In the genomic region with DNA sequence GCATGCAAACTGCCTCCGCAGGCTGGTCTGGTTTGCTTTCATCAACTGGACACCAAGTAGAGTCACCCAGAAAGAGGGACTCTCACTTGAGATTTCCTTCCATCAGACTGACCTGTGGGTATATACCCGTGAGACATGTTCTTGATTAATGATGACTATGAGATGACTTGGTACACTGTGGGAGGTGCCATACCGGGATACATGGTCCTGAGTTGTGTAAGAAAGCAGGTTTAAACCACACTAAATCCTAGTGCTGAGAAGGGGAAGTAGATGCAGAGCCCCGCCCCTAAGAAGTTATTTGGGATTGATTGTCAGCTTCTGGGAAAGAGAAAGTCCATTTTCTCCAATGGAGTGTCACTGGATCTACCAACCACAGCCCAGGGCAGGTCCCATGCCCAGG, we compare ENCODE assay signal across 28 mouse cellular contexts.
A peak's percentile ranks its signal among the peaks of the same experiment; 100 is the strongest.
DNase-seq lines count a peak whose midpoint lies in the region; ATAC-seq and TF ChIP-seq lines count a peak whose summit lies in the region.
"Had no signal": no experiment of that assay in that cellular context is flagged by ENCODE, and none has a peak within 500 bp of the region (broad histone marks: within the 10 kb centered on the region; RNA-seq: fewer than 3 reads in every experiment).

No protein-coding gene starts in this region.

- WGBS in hindbrain, embryonic 16.5 days: 81% methylated on average over 4 of the region's 4 CpGs

- intact Hi-C loops in gastrocnemius, adult 2 months (cut with DNase I): loop anchor here (5.0 kb wide), 1 partner anchor 108 kb away; no protein-coding TSS in a partner anchor

- no peak overlapping the region for H3K4me3 ChIP-seq in gastrocnemius, adult 2 months
- no peak overlapping the region for H3K4me3 ChIP-seq in hindbrain, embryonic 16.5 days (ENCODE audit: low read length)
- H3K4me3 ChIP-seq: embryonic facial prominence, embryonic 13.5 days; embryonic facial prominence, embryonic 15.5 days; erythroblast, embryonic 14.5 days; forebrain, embryonic 10.5 days; forebrain, embryonic 12.5 days had no signal

- H3K9ac ChIP-seq in hindbrain, embryonic 16.5 days (ENCODE audit: low read depth, low read length): no peak overlapping the region
- H3K9ac ChIP-seq: embryonic facial prominence, embryonic 13.5 days; embryonic facial prominence, embryonic 15.5 days; forebrain, embryonic 12.5 days had no signal

- H3K36me3 ChIP-seq in hindbrain, embryonic 16.5 days (ENCODE audit: control insufficient read depth, insufficient read depth, low read length): no peaks in the 10 kb centered on the region
- H3K36me3 ChIP-seq: embryonic facial prominence, embryonic 13.5 days; embryonic facial prominence, embryonic 15.5 days; forebrain, embryonic 10.5 days; forebrain, embryonic 12.5 days; G1E had no signal

- ATAC-seq in common myeloid progenitor, adult 5-6 weeks (replicated peaks; ENCODE audit: low read depth, poor library complexity, severe bottlenecking): 0 out of 2 replicates have a peak, but pooled peaks have one; percentile 42
- ATAC-seq in megakaryocyte, adult 5-6 weeks (ENCODE audit: poor library complexity, severe bottlenecking): peak; percentile 42; the same call in 1 of the 2 replicates
- no peak for ATAC-seq in hindbrain, embryonic 16.5 days
- ATAC-seq: activated CD4-positive, CD25-positive, alpha-beta regulatory T cell, adult 4 months; CD4-positive, CD25-positive, alpha-beta regulatory T cell, adult 4 months; forebrain, embryonic 14.5 days; forebrain, embryonic 16.5 days; Patski had no signal

- no peaks in the 10 kb centered on the region for H3K9me3 ChIP-seq in hindbrain, embryonic 16.5 days (ENCODE audit: control insufficient read depth, low read length)
- H3K9me3 ChIP-seq: embryonic facial prominence, embryonic 13.5 days; embryonic facial prominence, embryonic 15.5 days; forebrain, embryonic 10.5 days; forebrain, embryonic 12.5 days had no signal

- no peaks in the 10 kb centered on the region for H3K27me3 ChIP-seq in hindbrain, embryonic 16.5 days (replicated peaks; ENCODE audit: control insufficient read depth, insufficient read depth, low read length)
- H3K27me3 ChIP-seq: embryonic facial prominence, embryonic 13.5 days; embryonic facial prominence, embryonic 15.5 days; forebrain, embryonic 12.5 days; Patski had no signal

- peak overlapping the region; percentile 59 for H3K27ac ChIP-seq in gastrocnemius, adult 2 months
- H3K27ac ChIP-seq in hindbrain, embryonic 16.5 days (ENCODE audit: low read depth, low read length): no peak overlapping the region
- H3K27ac ChIP-seq: embryonic facial prominence, embryonic 13.5 days; embryonic facial prominence, embryonic 15.5 days; forebrain, embryonic 10.5 days; forebrain, embryonic 12.5 days had no signal

- no peaks in the 10 kb centered on the region for H3K4me1 ChIP-seq in hindbrain, embryonic 16.5 days (ENCODE audit: control insufficient read depth, insufficient read depth, low read depth, low read length)
- H3K4me1 ChIP-seq: embryonic facial prominence, embryonic 13.5 days; embryonic facial prominence, embryonic 15.5 days; forebrain, embryonic 12.5 days had no signal

- no peak for TF ChIP-seq CTCF in gastrocnemius, adult 2 months (IDR thresholded peaks at IDR 0.05)

- H3K4me2 ChIP-seq in hindbrain, embryonic 16.5 days (ENCODE audit: low read length): no peak overlapping the region
- H3K4me2 ChIP-seq: embryonic facial prominence, embryonic 13.5 days; embryonic facial prominence, embryonic 15.5 days; forebrain, embryonic 12.5 days had no signal

- DNase-seq in gastrocnemius, adult 2 months: no peak
- no peak for DNase-seq in gastrocnemius, postnatal 25 days
- DNase-seq in 3T3-L1 (ENCODE audit: low read depth, low spot score): peak; percentile 60
- DNase-seq in cerebellum, postnatal 36 days: no peak
- no peak for DNase-seq in ovary, adult 18-20 months (ENCODE audit: low spot score)
- DNase-seq: adrenal gland, adult 8-10 months; adrenal gland, postnatal 14 days; adrenal gland, postnatal 36 days; B cell, adult 2 months; cerebellum, adult 11-12 months; cerebellum, adult 8-10 months; cerebellum, adult 9-11 months; cerebellum, postnatal 14 days; embryo, embryonic 11 days had no signal
